Mouse (Mus musculus) 3134 (cell line): ENCODE data around the gene Nr2f2.

Experiments used
- DNase-seq: peaks from one replicate; pipeline ENCODE4 v3.0.0-alpha.2; 2011; ENCODE audit warnings: low spot score; ENCODE audit not compliant: insufficient read length; ENCODE audit errors: extremely low read depth

Gene Nr2f2

GRCm38 (mm10) chr7:70333851-70334250 is 32.7 kb downstream of the Nr2f2 start:
- DNase-seq = no peak

- no peak for DNase-seq
Measured at GRCm38 (mm10) chr7:70332926-70333664, 33.4 kb downstream of the Nr2f2 start.

GRCm38 (mm10) chr7:70332064-70332850 is 34.3 kb downstream of the Nr2f2 start:
- no peak for DNase-seq

GRCm38 (mm10) chr7:70331243-70332063 is 35.1 kb downstream of the Nr2f2 start:
- DNase-seq = peak; percentile 85

GRCm38 (mm10) chr7:70330761-70331242 is 35.7 kb downstream of the Nr2f2 start:
- no peak for DNase-seq

GRCm38 (mm10) chr7:70330207-70330562 is 36.4 kb downstream of the Nr2f2 start:
- DNase-seq = no peak

GRCm38 (mm10) chr7:70329521-70330206 is 36.9 kb downstream of the Nr2f2 start:
- DNase-seq = no peak

- DNase-seq = no peak
Measured at GRCm38 (mm10) chr7:70329037-70329516, 37.5 kb downstream of the Nr2f2 start.

GRCm38 (mm10) chr7:70328206-70329036 is 38.1 kb downstream of the Nr2f2 start:
- no peak for DNase-seq

- DNase-seq = no peak
Measured at GRCm38 (mm10) chr7:70327191-70327590, 39.3 kb downstream of the Nr2f2 start.

GRCm38 (mm10) chr7:70326176-70327035 is 40.1 kb downstream of the Nr2f2 start:
- peak; percentile 30 for DNase-seq

- peak; percentile 47 for DNase-seq
Measured at GRCm38 (mm10) chr7:70325381-70325780, 41.2 kb downstream of the Nr2f2 start.

- no peak for DNase-seq
Measured at GRCm38 (mm10) chr7:70324541-70324940, 42.0 kb downstream of the Nr2f2 start.

GRCm38 (mm10) chr7:70324041-70324440 is 42.5 kb downstream of the Nr2f2 start:
- no peak for DNase-seq

- no peak for DNase-seq
Measured at GRCm38 (mm10) chr7:70305716-70306115, 60.8 kb downstream of the Nr2f2 start.

- peak; percentile 76 for DNase-seq
Measured at GRCm38 (mm10) chr7:70304426-70304825, 62.1 kb downstream of the Nr2f2 start.
